Mouse (Mus musculus): ENCODE results near the gene Sfxn5.

DNA sequence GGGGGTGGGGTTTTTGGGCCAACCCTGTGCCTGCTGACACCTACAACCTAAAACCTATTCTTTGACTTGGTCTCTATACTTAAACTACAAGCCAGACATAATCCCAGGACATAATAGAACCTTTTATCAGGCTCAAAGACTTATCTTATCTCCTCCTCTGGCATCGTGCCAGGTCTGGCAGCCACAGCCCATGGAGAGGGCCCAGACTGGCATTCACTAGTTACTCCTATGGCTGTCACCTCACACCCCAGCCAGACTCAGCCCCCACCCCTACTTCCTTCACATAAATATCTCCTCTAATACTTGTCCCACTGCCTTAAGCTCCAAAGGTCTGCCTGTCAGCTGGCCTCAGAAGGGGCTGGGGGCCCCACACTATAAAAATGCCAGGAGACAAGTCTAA is 33.2 kb upstream of the Sfxn5 start:
- TF ChIP-seq POLR2A (IDR thresholded peaks at IDR 0.05; ENCODE audit: low read depth, low read length) (no peak), CTCF (IDR thresholded peaks at IDR 0.05; ENCODE audit: extremely low read depth, insufficient read depth, insufficient read length, insufficient replicate concordance) (no peak)

Measured in spleen, adult 2 months (tissue).